Mouse (Mus musculus): Measurements from ENCODE around the gene Cadm4. TPM values are rescaled to one million over a fixed set of nuclear protein-coding genes. Genes with fewer than 3 reads are reported as not detected.
"Not testable (repeated sequence)": the region's sequence is repeated elsewhere in the genome, so short reads cannot be mapped to it uniquely, and the experiment has no call there.

The Cadm4 gene
- polyA plus RNA-seq, 1 experiment, result 2.7 TPM

- DNase-seq (ENCODE audit: low read depth, low spot score), result peak; percentile 51
- WGBS, result 1% methylated on average over 27 of the region's 27 CpGs
Observed at GRCm38 (mm10) chr7:24462388-24463319, 19.2 kb upstream of the Cadm4 start, which contains the start of gene Plaur. Plaur (plus strand) TSS chr7:24462484.

- DNase-seq (ENCODE audit: low read depth, low spot score), result no peak
- WGBS, result 89% methylated on average over 6 of the region's 6 CpGs
Observed at GRCm38 (mm10) chr7:24466835-24467234, 15.0 kb upstream of the Cadm4 start.

- WGBS, result 81% methylated on average over 5 of the region's 5 CpGs
- no peak for DNase-seq (ENCODE audit: low read depth, low spot score)
Observed at GRCm38 (mm10) chr7:24467886-24468285, 13.9 kb upstream of the Cadm4 start.

- WGBS, result 89% methylated on average over 3 of the region's 3 CpGs
- no peak for DNase-seq (ENCODE audit: low read depth, low spot score)
Observed at GRCm38 (mm10) chr7:24469126-24469525, 12.7 kb upstream of the Cadm4 start.

- 79% methylated on average over 7 of the region's 7 CpGs for WGBS
Observed at GRCm38 (mm10) chr7:24470356-24470755, 11.5 kb upstream of the Cadm4 start.

GRCm38 (mm10) chr7:24472442-24472841, 9.4 kb upstream of the Cadm4 start:
- WGBS, result 72% methylated on average over 6 of the region's 6 CpGs
- no peak for DNase-seq (ENCODE audit: low read depth, low spot score)

More at GRCm38 (mm10) chr7:24470356-24470755, 11.5 kb upstream of the Cadm4 start:
- no peak for DNase-seq (ENCODE audit: low read depth, low spot score)

- WGBS, result 83% methylated on average over 7 of the region's 7 CpGs
- DNase-seq (ENCODE audit: low read depth, low spot score), result no peak
Observed at GRCm38 (mm10) chr7:24472937-24473336, 8.9 kb upstream of the Cadm4 start.

GRCm38 (mm10) chr7:24473913-24474529, 7.8 kb upstream of the Cadm4 start:
- no peak for DNase-seq (ENCODE audit: low read depth, low spot score)
- WGBS, result 55% methylated on average over 10 of the region's 10 CpGs

- DNase-seq (ENCODE audit: low read depth, low spot score), result no peak
- 59% methylated on average over 21 of the region's 21 CpGs for WGBS
Observed at GRCm38 (mm10) chr7:24474811-24475506, 6.9 kb upstream of the Cadm4 start.

GRCm38 (mm10) chr7:24476338-24476737, 5.5 kb upstream of the Cadm4 start:
- no peak for DNase-seq (ENCODE audit: low read depth, low spot score)
- 78% methylated on average over 8 of the region's 8 CpGs for WGBS

- 90% methylated on average over 7 of the region's 7 CpGs for WGBS
- no peak for DNase-seq (ENCODE audit: low read depth, low spot score)
Observed at GRCm38 (mm10) chr7:24476856-24477255, 5.0 kb upstream of the Cadm4 start.

- 90% methylated on average over 5 of the region's 5 CpGs for WGBS
- no peak for DNase-seq (ENCODE audit: low read depth, low spot score)
Observed at GRCm38 (mm10) chr7:24478911-24479310, 2.9 kb upstream of the Cadm4 start.

- 83% methylated on average over 2 of the region's 2 CpGs for WGBS
Observed at GRCm38 (mm10) chr7:24479685-24480084, 2.1 kb upstream of the Cadm4 start.

GRCm38 (mm10) chr7:24480121-24480941, 1.5 kb upstream of the Cadm4 start:
- WGBS, result 47% methylated on average over 18 of the region's 18 CpGs
- DNase-seq (ENCODE audit: low read depth, low spot score), result no peak

More at GRCm38 (mm10) chr7:24479685-24480084, 2.1 kb upstream of the Cadm4 start:
- DNase-seq (ENCODE audit: low read depth, low spot score), result no peak

GRCm38 (mm10) chr7:24480986-24481473, 793 bp upstream of the Cadm4 start:
- WGBS, result 13% methylated on average over 14 of the region's 14 CpGs
- no peak for DNase-seq (ENCODE audit: low read depth, low spot score)

GRCm38 (mm10) chr7:24482208-24483020, 591 bp downstream of the Cadm4 start:
- 5% methylated on average over 24 of the region's 38 CpGs for WGBS
- DNase-seq (ENCODE audit: low read depth, low spot score), result no peak

- DNase-seq (ENCODE audit: low read depth, low spot score), result not testable (repeated sequence)
- WGBS, result 41% methylated on average over 6 of the region's 6 CpGs
Observed at GRCm38 (mm10) chr7:24483291-24483690, 1.5 kb downstream of the Cadm4 start.

- 79% methylated on average over 9 of the region's 9 CpGs for WGBS
- DNase-seq (ENCODE audit: low read depth, low spot score), result no peak
Observed at GRCm38 (mm10) chr7:24485481-24485880, 3.7 kb downstream of the Cadm4 start.

Measured in large intestine, adult 2 months (tissue).